Mouse (Mus musculus) layer of hippocampus, adult 8-10 months (tissue): ENCODE measurements around the gene Gm960. TPM values are rescaled to one million over a fixed set of nuclear protein-coding genes. Genes with fewer than 3 reads are reported as not detected.
"Not testable (repeated sequence)": the region's sequence is repeated elsewhere in the genome, so short reads cannot be mapped to it uniquely, and the experiment has no call there.

Experiments
- DNase-seq, 2 experiments: peaks; one replicate each; pipeline ENCODE4 v3.0.0; 2022; ENCODE audit warnings: low spot score in 2 of 2
- microRNA-seq, 2 experiments: library from miRNA; unstranded; fragments of <30 nt; microRNA quantifications; one replicate each; pipeline ENCODE4 v1.2.0; 2022
- total RNA-seq, 4 experiments: library from RNA; stranded (reverse); gene quantifications; 2 replicates each; pipeline ENCODE4 v1.2.4; 2022

The Gm960 gene
- total RNA-seq, 4 experiments from 2014 or later: 1.2 to 2.0 (median 1.8) TPM

- no peak for DNase-seq
These were observed 104.5 kb downstream of the Gm960 start for GRCm38 (mm10) chr19:4593792-4594522.

GRCm38 (mm10) chr19:4590025-4590424, 108.4 kb downstream of the Gm960 start:
- DNase-seq: no peak

GRCm38 (mm10) chr19:4589081-4589480, 109.4 kb downstream of the Gm960 start:
- no peak for DNase-seq

GRCm38 (mm10) chr19:4588430-4588829, 110.0 kb downstream of the Gm960 start:
- DNase-seq: no peak

DNA sequence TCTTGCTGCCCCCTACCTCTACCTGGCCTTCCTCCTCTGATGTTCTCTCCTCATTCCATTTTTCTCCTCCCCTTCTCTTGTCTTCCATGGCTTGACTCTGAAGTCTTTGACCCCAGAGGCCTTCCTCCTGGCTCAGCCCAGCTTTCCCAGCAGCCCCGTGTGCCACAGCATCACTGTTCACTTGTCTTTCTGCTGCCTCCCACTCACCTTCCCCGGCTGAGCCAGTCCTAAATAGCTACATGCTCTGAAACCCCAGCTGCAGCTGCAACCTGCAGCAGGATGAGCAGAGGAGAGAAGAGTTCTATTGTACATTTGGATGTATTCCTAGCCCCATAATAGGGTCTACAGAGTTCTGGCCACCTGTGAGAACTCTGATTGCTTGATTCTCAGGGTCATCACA, 111.0 kb downstream of the Gm960 start:
- DNase-seq: no peak

DNA sequence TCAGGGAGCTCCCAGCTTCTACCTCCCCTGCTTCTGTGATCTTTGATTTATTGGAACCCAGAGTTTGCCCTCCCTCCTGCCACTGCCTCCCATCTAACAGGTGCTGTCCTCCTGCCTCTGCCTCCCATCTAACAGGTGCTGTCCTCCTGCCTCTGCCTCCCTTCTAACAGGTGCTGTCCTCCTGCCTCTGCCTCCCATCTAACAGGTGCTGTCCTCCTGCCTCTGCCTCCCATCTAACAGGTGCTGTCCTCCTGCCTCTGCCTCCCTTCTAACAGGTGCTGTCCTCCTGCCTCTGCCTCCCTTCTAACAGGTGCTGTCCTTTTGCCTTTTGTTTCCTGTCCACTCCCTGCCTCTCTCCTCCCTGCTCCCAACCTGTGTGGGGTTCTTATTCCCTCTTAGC, 111.7 kb downstream of the Gm960 start:
- not testable (repeated sequence) for DNase-seq

- no peak for DNase-seq
These were observed 114.6 kb downstream of the Gm960 start for GRCm38 (mm10) chr19:4583856-4584255.

GRCm38 (mm10) chr19:4579296-4579695, 119.2 kb downstream of the Gm960 start:
- no peak for DNase-seq

- DNase-seq: no peak
These were observed 119.7 kb downstream of the Gm960 start for GRCm38 (mm10) chr19:4578799-4579198.

Small RNAs within 50 kb of the gene (microRNA-seq; reads per million reads assigned to microRNA genes)
- 6.1 to 6.7 reads per million in 2 experiments for gene Mir6986

Other genes with a start within 250 kb of the Gm960 start
- 10 to 100 TPM; 29.2 to 31.3 (median 30.2) TPM for gene Syt12, start 221.2 kb downstream of the Gm960 start, total RNA-seq
- gene 2010003K11Rik, start 200.1 kb downstream of the Gm960 start, total RNA-seq: not detected
- 10 to 100 TPM; 64.5 to 72.7 (median 68.1) TPM for gene Pcx, start 188.2 kb downstream of the Gm960 start, total RNA-seq
- 10 to 100 TPM; 31.0 to 34.7 (median 32.0) TPM for gene Lrfn4, start 83.0 kb downstream of the Gm960 start, total RNA-seq
- 10 to 100 TPM; 22.7 to 26.4 (median 22.7) TPM for gene Rce1, start 73.0 kb downstream of the Gm960 start, total RNA-seq
- 100 to 1,000 TPM; 475 to 555 (median 513) TPM for gene Sptbn2, start 12.5 kb upstream of the Gm960 start, total RNA-seq
- gene Rbm4b, start 57.8 kb upstream of the Gm960 start, total RNA-seq: 10 to 100 TPM; 14.6 to 20.0 (median 17.2) TPM
- gene Rbm4, start 95.2 kb upstream of the Gm960 start, total RNA-seq: 10 to 100 TPM; 79.4 to 87.1 (median 84.8) TPM
- gene Gm21992, start 112.9 kb upstream of the Gm960 start, total RNA-seq: 10 to 100 TPM; 22.5 to 29.2 (median 26.0) TPM
- gene Rbm14, start 113.0 kb upstream of the Gm960 start, total RNA-seq: 10 to 100 TPM; 45.5 to 60.9 (median 54.8) TPM
- 10 to 100 TPM; 30.9 to 44.4 (median 38.5) TPM for gene Ccs, start 140.7 kb upstream of the Gm960 start, total RNA-seq
- gene Ccdc87, start 140.7 kb upstream of the Gm960 start, total RNA-seq: 1 to 10 TPM; 2.1 to 2.8 (median 2.4) TPM
- 100 to 1,000 TPM; 110 to 126 (median 119) TPM for gene Ctsf, start 156.5 kb upstream of the Gm960 start, total RNA-seq
- 1 to 10 TPM in 3 of 4 experiments, under 1 TPM in 1; 0.74 to 1.4 (median 1.1) TPM for gene Actn3, start 179.2 kb upstream of the Gm960 start, total RNA-seq
- 10 to 100 TPM; 25.1 to 32.1 (median 25.6) TPM for gene Zdhhc24, start 180.0 kb upstream of the Gm960 start, total RNA-seq
- 10 to 100 TPM; 32.7 to 45.2 (median 39.3) TPM for gene Bbs1, start 208.0 kb upstream of the Gm960 start, total RNA-seq
- gene Dpp3, start 229.6 kb upstream of the Gm960 start, total RNA-seq: 10 to 100 TPM; 38.9 to 41.3 (median 39.7) TPM
- 10 to 100 TPM; 25.5 to 31.6 (median 28.9) TPM for gene Peli3, start 244.5 kb upstream of the Gm960 start, total RNA-seq